Mouse (Mus musculus) kidney, postnatal 14 days (tissue): ENCODE measurements at regions not wholly inside any gene's neighbourhood (a gene's known extent, or its start where the extent isn't known, plus 50 kb on each side); places are given as distances from the start of the nearest gene placed in this dataset.

Source experiments
- DNase-seq: peaks from one replicate; pipeline ENCODE4 v3.0.0; 2022; ENCODE audit warnings: mixed read lengths

DNA sequence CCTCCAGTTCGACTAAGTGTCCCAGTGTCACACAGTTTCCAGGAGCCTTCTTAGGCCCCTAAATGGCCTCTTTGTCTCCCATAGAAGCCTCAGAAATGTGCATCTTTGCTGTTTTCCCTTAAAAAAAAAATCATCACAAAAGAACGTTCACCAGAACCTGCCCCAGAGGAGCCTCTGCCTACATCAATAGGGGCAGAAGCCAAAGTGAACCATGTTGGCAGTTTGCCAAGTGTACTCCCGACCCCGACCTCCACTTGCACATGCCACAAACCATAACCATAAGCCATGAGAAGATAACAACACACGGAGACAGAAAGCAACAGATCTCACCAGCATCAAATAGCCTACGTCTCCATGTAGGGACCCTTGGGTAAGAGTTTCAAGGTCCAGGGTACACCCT is 388.4 kb downstream of the Nedd1 start:
- peak; percentile 17 for DNase-seq

GRCm38 (mm10) chr10:92333042-92333774 is 389.0 kb downstream of the Nedd1 start:
- DNase-seq, result no peak

GRCm38 (mm10) chr10:92330150-92330549 is 392.1 kb downstream of the Nedd1 start:
- DNase-seq, result no peak

- DNase-seq, result no peak
These were observed 392.6 kb downstream of the Nedd1 start for GRCm38 (mm10) chr10:92329661-92330060.

- DNase-seq, result no peak
These were observed 396.8 kb downstream of the Nedd1 start for GRCm38 (mm10) chr10:92325284-92325989.

GRCm38 (mm10) chr10:92314606-92315005 is 407.6 kb downstream of the Nedd1 start:
- no peak for DNase-seq

DNA sequence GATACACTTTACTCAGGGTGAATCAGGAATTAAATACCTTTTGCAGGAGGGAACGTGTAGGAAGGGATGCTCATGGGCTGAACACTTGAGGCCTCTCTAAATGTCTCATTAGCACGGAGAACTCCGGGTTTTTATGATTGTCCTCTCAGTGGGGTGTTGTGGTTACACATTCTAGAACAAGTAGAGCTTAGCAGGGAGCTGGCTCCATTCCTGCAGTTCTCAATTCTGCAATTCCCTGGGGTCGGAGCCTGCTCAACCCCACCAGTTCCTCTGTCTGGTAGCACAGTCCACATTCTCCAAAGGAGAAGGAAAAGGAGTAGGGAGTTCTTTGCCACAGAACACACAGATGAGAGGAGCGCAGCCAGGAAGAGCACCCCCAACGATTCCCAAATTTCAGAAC is 409.9 kb downstream of the Nedd1 start:
- DNase-seq, result peak; percentile 4

DNA sequence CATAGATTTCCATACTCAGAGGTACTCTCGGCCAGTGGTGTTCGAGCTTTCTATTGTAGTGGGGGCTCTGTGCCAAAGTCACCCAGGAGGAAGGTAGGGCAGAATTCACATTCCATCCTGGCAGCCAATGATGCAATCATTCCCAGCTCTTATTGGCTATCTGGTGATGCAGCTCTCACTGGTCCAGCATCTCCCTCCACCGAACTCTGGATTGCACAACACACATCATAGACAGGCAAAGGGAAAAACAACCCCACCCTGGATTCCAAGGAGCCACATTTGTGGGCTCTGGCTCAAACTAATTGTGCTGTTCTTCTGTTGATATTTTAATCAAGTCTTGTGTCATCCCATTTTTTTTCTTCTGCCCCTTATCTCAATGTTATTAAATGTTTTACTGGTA is 413.6 kb downstream of the Nedd1 start:
- no peak for DNase-seq

DNA sequence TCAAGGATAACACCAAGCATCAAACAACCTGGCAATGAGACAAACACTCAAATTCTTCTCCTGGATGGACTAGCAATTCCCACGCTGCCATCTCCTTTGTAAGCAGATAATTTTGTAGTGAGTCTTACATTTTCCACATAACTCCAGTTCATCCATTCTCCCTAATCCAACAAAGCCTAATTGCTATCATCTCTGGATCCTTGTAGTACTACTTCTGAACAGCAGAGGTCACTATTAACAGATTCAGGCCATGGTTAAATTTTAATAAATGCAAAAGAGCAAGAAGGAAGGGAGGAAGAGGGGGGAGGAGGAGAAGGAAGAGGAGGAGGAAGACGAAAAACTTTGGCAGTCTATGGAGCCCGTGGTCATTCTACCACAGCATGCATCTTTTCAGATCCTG is 414.4 kb downstream of the Nedd1 start:
- DNase-seq, result peak; percentile 26

- DNase-seq, result no peak
These were observed 423.5 kb downstream of the Nedd1 start for GRCm38 (mm10) chr10:92298693-92299092.

DNA sequence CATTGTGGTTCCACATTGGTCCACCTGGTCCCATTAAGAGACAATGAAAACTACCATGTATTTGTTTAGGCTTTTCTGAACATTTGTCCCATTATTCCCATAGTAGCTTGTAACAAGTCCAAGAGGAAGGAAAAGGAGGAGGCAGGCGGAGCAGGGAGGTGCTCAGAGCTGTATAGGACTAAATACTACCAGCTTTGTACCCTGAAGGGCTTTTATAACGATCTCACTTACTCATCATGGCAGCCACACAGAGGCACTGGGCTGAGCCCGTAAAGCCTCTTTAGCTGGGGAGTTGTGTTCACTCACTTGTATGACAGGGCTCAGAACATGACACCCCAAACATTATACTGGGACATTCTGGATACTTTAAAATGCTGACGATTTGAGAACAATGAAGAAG is 425.4 kb downstream of the Nedd1 start:
- DNase-seq, result no peak

- DNase-seq, result peak; percentile 5
These were observed 425.9 kb downstream of the Nedd1 start for GRCm38 (mm10) chr10:92296303-92296702.

DNA sequence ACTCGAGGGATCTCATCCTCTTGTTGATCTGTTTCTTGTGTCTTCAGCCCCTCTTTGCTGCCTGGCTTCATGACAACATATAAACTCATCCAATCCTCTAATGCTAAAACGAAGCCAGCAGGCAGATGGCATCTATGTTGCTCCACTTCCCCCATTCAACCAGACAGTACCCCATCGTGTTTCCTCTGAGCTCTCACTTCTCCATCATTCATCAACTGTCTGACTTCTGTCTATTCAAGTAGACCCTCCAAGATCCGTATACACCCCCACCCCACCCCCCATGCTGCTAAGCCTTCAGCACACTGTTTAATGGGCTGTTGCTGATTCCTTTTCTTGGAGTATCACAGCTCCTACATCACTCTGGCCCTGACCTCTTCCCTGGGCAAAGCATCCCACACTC is 429.0 kb downstream of the Nedd1 start:
- no peak for DNase-seq

DNA sequence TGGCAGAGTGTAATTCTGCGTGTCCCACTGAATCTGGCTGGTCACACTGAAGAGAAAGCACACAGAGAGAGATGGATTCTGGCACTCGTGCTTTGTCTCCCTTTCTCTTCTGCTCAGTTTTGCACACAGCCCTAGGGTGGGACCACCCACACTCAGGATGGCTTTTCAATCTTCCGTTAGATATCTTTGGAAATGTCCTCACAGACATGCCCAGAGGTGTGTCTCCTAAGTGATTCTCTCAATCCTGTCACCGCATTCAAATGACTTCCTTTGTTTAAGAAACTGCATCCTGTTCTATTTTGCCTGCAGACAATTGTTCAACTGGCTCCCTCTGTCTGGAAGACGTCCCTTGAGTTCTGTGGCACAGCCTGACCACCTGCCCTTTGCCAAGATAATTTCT is 433.0 kb downstream of the Nedd1 start:
- no peak for DNase-seq

DNA sequence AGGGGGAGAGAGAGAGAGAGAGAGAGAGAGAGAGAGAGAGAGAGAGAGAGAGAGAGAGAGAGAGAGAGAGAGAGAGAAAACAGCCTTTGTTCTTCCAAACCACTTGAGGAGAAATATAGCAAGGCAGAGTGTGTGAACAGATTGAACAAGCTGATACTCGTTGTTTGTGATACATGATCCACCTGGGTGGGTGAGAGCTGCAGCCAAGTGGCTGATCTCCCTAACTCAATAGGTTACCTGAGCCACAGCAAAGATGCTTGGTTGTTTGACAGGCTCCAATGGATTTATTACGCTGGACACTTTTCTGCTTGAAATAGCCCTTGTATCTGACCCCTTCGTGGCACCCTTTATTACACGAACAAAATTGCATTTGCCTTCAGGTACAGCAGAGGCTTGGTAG is 438.0 kb downstream of the Nedd1 start:
- no peak for DNase-seq

GRCm38 (mm10) chr10:92277981-92278380 is 444.2 kb downstream of the Nedd1 start:
- DNase-seq, result no peak

- no peak for DNase-seq
These were observed 464.4 kb downstream of the Nedd1 start for GRCm38 (mm10) chr10:92257815-92258214.

GRCm38 (mm10) chr10:92248648-92249047 is 473.6 kb downstream of the Nedd1 start:
- DNase-seq, result no peak

- no peak for DNase-seq
These were observed 474.8 kb downstream of the Nedd1 start for GRCm38 (mm10) chr10:92247449-92247805.

GRCm38 (mm10) chr10:92246785-92247448 is 475.3 kb downstream of the Nedd1 start:
- DNase-seq, result peak; percentile 2

DNA sequence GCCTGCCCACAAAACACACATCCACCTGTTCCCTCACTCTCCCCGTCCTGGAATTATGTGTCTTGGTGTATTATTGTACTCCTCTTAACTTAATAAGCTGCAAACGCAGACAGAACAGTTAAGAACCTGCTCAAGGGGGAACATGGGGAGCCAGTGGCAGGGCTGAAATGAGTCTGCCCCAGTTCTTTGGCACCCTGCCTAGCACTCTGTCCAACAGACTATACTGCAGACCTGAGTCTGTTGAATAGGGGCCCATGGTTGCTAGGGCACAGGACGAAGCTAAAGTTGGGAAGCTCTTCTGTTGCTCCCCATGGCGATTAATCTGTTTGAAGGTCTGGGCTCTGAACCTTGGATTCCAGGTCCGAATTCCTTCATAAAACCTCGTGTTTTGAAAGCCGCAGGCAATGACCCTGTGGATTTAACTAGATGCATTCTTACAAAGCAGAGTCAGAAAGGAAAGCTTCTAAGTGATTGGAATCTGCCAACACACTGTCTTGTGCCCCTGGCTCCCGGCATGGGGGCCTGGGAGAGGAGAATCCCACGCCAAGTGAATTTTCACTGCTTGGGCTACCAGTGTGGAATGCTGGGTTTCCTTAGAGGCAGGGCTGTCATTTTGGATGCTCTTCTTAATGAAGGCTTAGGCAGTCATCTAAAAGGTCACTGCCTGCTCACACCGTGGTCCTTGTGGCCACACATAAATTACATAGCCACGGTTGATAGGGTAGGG is 479.3 kb downstream of the Nedd1 start:
- DNase-seq, result peak; percentile 32

DNA sequence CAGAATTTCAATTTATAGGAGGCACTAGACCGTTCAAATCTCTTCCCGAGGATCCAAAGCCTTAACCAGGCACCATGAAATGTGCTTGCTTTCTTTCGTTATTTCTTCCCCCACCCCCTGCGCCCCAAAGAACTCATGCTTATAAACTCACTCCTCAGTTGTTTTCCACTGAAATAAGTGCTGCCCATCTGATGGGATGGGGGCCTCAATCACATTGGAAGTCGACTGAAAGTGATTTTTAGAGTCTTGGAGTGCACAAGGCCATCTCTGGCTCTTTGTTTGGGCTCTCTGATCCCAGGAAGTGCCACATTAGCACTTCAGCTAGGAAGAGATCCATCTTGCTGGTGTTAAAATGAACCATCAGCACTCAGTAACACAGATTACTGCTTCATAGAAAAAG is 484.3 kb downstream of the Nedd1 start:
- no peak for DNase-seq

- no peak for DNase-seq
These were observed 490.1 kb downstream of the Nedd1 start for GRCm38 (mm10) chr10:92232081-92232480.
